Mouse (Mus musculus) liver, embryonic 13.5 days (tissue): ENCODE measurements around the gene Agap2. TPM values are rescaled to one million over a fixed set of nuclear protein-coding genes. Genes with fewer than 3 reads are reported as not detected.
"Not testable (repeated sequence)": the region's sequence is repeated elsewhere in the genome, so short reads cannot be mapped to it uniquely, and the experiment has no call there.

ENCODE experiments used
- ATAC-seq: fragments of 200-750 bp; cut with Nextera tagmentation; 2 replicates; pipeline ENCODE4 v1.8.0; 2017; ENCODE audit warnings: low read depth, mild to moderate bottlenecking, moderate number of reproducible peaks, moderate library complexity
- DNase-seq: peaks from one replicate; pipeline ENCODE4 v3.0.0; 2022
- H3K27ac ChIP-seq: fragments of 300-500 bp; sonication (generic); 2 replicates; pipeline ENCODE4 v1.5.1; 2015; ENCODE audit warnings: moderate library complexity, mild to moderate bottlenecking, inconsistent platforms
- H3K27me3 ChIP-seq: fragments of 300-500 bp; sonication (generic); 2 replicates; pipeline ENCODE4 v1.6.1; 2015; ENCODE audit warnings: mild to moderate bottlenecking, inconsistent platforms
- H3K36me3 ChIP-seq: fragments of 300-500 bp; sonication (generic); 2 replicates; pipeline ENCODE4 v1.6.1; 2015; ENCODE audit warnings: mild to moderate bottlenecking, inconsistent platforms
- H3K4me1 ChIP-seq: fragments of 300-500 bp; sonication (generic); replicated peaks from 2 replicates; pipeline ENCODE4 v1.6.1; 2015; ENCODE audit warnings: inconsistent platforms
- H3K4me2 ChIP-seq: fragments of 300-500 bp; sonication (generic); 2 replicates; pipeline ENCODE4 v1.6.1; 2015; ENCODE audit warnings: inconsistent platforms, mild to moderate bottlenecking, moderate library complexity
- H3K4me3 ChIP-seq: fragments of 300-500 bp; sonication (generic); replicated peaks from 2 replicates; pipeline ENCODE4 v1.5.1; 2015; ENCODE audit warnings: mild to moderate bottlenecking, inconsistent platforms
- H3K9ac ChIP-seq: fragments of 300-500 bp; sonication (generic); 2 replicates; pipeline ENCODE4 v1.6.1; 2015; ENCODE audit warnings: mild to moderate bottlenecking, inconsistent platforms
- H3K9me3 ChIP-seq: fragments of 300-500 bp; sonication (generic); replicated peaks from 2 replicates; pipeline ENCODE4 v1.6.1; 2016; ENCODE audit warnings: inconsistent platforms
- WGBS: fragments of 180-500 bp; shearing (Covaris S2); methylation state at CpG from one replicate; pipeline ENCODE4 v1.1.7; 2015; ENCODE audit not compliant: insufficient replicate concordance; 5-methylcytosine and 5-hydroxymethylcytosine counted together
- polyA plus RNA-seq: library from polyadenylated mRNA; unstranded; fragments of >200 nt; fragmentation: Nextera tagmentation; extraction: Ambion mirVana; gene quantifications from 2 replicates; pipeline ENCODE4 v1.2.1, GENCODE M21; 2015

Gene Agap2
- polyA plus RNA-seq, 1 experiment from 2014 or later: 0.41 TPM

DNA sequence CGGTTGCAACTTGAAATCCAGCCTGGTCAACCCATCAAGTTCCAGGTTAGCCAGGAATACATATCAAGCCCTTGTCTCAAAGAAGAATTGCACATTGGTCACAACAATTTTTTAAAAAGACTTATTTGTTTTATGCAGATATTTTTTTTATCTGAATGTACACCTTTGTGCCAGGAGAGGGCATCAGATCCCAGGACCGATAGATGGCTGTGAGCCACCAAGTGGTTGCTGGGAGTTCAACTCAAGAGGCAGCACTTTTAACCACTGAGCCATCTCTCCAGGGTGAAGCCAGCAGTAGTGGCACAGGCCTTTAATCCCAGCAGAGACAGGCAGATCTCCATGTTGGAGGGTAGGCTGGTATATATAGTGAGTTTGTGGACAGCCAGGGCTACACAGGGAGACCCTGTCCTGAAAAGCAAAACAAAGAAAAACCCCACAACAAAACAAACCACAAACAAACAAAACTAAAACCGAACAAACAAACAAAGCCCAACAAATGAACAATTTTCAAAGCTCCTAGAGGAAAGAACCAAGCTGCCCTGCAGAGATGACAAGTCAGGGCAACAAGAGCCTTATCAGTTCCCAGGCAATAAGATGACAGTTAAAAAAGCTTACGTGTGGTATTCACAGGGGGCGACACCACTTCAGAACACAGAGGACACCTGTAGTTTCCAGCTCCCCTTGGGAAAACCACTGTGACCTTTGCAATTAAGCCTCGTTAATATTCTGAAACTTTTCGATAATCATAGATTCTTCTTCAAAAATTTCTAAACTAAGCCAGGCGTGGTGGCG is 50.3 kb downstream of the Agap2 start:
- WGBS: 38% methylated on average over 9 of the region's 9 CpGs
- no peak overlapping the region for H3K9ac ChIP-seq
- no peak overlapping the region for H3K4me2 ChIP-seq
- no peaks in the 10 kb centered on the region for H3K36me3 ChIP-seq
- peaks cover 79% of the 10 kb centered on the region for H3K4me1 ChIP-seq
- H3K27ac ChIP-seq: peak overlapping the region; percentile 83
- no peak overlapping the region for H3K4me3 ChIP-seq
- H3K9me3 ChIP-seq: no peaks in the 10 kb centered on the region
- ATAC-seq (no peak), DNase-seq (no peak)
- no peaks in the 10 kb centered on the region for H3K27me3 ChIP-seq

DNA sequence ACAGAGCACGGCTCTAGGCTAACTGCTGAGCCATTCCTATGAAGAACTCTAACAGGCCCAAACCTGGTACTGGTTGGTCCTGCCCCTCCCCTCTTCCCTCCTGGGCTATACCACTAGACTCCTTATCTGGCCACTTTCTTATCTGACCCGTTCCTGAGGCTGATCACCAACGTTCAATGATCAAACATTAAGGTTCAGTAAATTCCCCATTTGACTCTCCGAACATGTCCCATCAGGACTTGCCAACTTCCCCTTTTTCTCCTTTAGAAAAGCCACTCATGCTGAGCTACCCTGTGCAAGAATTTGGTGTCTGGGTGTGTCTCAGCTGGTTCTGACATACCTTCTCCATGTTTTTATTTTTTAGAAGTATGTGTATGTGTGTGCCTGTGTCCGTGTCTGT is 51.5 kb downstream of the Agap2 start:
- Histone ChIP-seq H3K4me1 (peaks cover 72% of the 10 kb centered on the region), H3K27ac (peak overlapping the region; percentile 83), H3K4me2 (peak overlapping the region; percentile 21; the same call in 1 of the 2 replicates), H3K9ac (0 out of 2 replicates have a peak overlapping the region, but pooled peaks have one; percentile 35), H3K4me3 (no peak overlapping the region), H3K27me3 (no peaks in the 10 kb centered on the region), H3K9me3 (no peaks in the 10 kb centered on the region), H3K36me3 (no peaks in the 10 kb centered on the region)
- ATAC-seq (peak; percentile 40), DNase-seq (no peak)
- 20% methylated on average over 5 of the region's 5 CpGs for WGBS

- no peak overlapping the region for H3K4me3 ChIP-seq
- no peak for ATAC-seq
- no peak overlapping the region for H3K4me2 ChIP-seq
- no peaks in the 10 kb centered on the region for H3K9me3 ChIP-seq
- H3K4me1 ChIP-seq: peaks cover 60% of the 10 kb centered on the region
- peak overlapping the region; percentile 63 for H3K27ac ChIP-seq
- WGBS: 51% methylated on average over 7 of the region's 7 CpGs
- no peaks in the 10 kb centered on the region for H3K36me3 ChIP-seq
- H3K9ac ChIP-seq: peak overlapping the region; percentile 11; the same call in 1 of the 2 replicates
- H3K27me3 ChIP-seq: no peaks in the 10 kb centered on the region
- DNase-seq: no peak
Measured at GRCm38 (mm10) chr10:127127711-127128279, 52.7 kb downstream of the Agap2 start.

DNA sequence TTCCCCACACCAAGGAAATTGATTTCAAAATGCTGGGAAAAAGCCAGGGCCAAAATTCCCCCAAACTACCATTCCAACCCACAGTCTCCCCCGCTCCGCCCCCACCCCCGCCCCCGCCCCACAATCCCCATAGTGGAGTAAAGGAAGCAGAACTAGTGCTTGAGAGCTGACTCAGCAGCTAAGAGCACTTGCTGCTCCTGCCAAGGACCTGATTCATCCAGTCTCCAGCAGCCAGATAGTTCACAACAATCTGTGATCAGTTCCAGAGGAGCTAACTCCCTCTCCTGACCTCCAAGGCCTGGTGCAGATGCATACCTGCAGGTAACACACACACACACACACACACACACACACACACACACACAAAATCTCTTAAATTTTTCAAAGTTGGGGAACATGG is 54.3 kb downstream of the Agap2 start:
- WGBS: 51% methylated on average over 4 of the region's 4 CpGs
- peaks cover 47% of the 10 kb centered on the region for H3K4me1 ChIP-seq
- no peak overlapping the region for H3K4me2 ChIP-seq
- ATAC-seq (no peak), DNase-seq (no peak)
- H3K9me3 ChIP-seq: no peaks in the 10 kb centered on the region
- H3K36me3 ChIP-seq: no peaks in the 10 kb centered on the region
- no peaks in the 10 kb centered on the region for H3K27me3 ChIP-seq
- no peak overlapping the region for H3K9ac ChIP-seq
- H3K27ac ChIP-seq: no peak overlapping the region
- no peak overlapping the region for H3K4me3 ChIP-seq

DNA sequence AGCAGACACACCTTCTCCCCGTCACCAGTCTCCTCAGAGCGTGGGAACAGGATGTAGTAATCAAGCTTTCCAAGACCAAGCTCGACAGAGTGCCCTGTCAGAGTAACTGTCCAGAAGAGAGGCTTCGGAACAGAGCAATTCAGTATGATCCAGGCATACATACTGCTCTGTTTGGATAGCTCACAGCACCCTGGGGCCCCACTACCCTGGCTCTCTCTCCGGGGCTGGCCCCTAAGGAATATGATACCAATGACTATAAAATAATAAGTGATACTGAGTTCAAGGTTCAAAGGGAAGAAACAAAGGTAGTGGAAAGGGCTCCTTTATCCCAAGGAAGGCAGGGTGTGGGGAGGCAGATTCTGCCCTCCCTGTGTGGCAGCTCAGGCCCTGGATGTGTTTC is 57.4 kb downstream of the Agap2 start:
- Histone ChIP-seq H3K4me2 (no peak overlapping the region), H3K9me3 (no peaks in the 10 kb centered on the region), H3K36me3 (no peaks in the 10 kb centered on the region), H3K27ac (no peak overlapping the region), H3K27me3 (no peaks in the 10 kb centered on the region), H3K4me1 (peaks cover 47% of the 10 kb centered on the region), H3K9ac (no peak overlapping the region), H3K4me3 (no peak overlapping the region)
- ATAC-seq (no peak), DNase-seq (no peak)
- WGBS: 62% methylated on average over 5 of the region's 5 CpGs

DNA sequence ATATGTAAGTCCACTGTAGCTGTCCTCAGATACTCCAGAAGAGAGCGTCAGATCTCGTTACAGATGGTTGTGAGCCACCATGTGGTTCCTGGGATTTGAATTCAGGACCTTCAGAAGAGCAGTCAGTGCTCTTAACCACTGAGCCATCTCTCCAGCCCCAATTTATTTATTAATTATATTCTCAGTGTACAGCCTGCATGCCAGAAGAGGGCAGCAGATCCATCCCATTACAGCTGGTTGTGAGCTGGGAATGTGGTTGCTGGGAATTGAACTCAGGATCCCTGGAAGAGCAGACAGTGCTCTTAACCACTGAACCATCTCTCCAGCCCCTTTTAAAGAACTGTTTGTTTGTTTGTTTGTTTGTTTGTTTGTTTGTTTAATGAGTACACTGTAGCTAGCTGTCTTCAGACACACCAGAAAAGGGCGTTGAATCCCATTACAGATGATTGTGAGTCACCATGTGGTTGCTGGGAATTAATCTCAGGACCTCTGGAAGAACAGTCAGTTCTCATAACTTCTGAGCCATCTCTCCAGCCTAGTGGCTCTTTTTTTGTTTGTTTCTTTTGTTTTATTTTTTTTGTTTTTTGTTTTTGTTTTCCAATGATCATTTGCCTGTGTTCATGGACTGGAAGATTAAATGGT is 59.4 kb downstream of the Agap2 start:
- Histone ChIP-seq H3K27ac (peak overlapping the region; percentile 78), H3K4me1 (peaks cover 48% of the 10 kb centered on the region)
- not testable (repeated sequence) for H3K27me3 ChIP-seq, ATAC-seq, H3K4me3 ChIP-seq, DNase-seq, H3K4me2 ChIP-seq, H3K9ac ChIP-seq, H3K36me3 ChIP-seq, H3K9me3 ChIP-seq
- 75% methylated on average over 3 of the region's 3 CpGs for WGBS

- Histone ChIP-seq H3K27me3 (no peaks in the 10 kb centered on the region), H3K36me3 (no peaks in the 10 kb centered on the region), H3K9ac (peak overlapping the region; percentile 30; the same call in 1 of the 2 replicates), H3K9me3 (no peaks in the 10 kb centered on the region), H3K27ac (peak overlapping the region; percentile 78), H3K4me3 (no peak overlapping the region), H3K4me2 (peak overlapping the region; percentile 41), H3K4me1 (peaks cover 48% of the 10 kb centered on the region)
- ATAC-seq (peak; percentile 89), DNase-seq (peak; percentile 64)
- 19% methylated on average over 8 of the region's 8 CpGs for WGBS
Measured at GRCm38 (mm10) chr10:127135118-127135836, 60.2 kb downstream of the Agap2 start.

DNA sequence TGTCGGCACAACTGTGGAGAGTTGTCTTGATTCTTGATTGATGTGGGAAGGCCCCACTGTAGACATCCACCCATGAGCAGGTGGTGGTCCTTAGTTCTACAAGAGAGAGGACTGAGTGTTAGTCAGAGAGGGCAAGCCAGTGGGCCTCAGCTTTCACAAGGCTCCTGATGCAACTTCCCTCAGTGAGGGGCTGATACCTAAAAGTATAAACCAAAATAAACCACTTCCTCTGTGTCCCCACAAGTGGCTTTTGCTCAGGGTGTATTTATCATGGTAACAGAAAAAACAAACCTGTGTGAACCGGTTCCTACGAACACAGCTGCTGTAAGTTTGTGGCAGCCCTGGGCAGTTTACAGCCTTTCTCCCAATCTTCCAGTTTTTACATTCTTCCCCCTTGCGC is 61.4 kb downstream of the Agap2 start:
- no peaks in the 10 kb centered on the region for H3K27me3 ChIP-seq
- peaks cover 55% of the 10 kb centered on the region for H3K4me1 ChIP-seq
- no peak overlapping the region for H3K9ac ChIP-seq
- H3K9me3 ChIP-seq: no peaks in the 10 kb centered on the region
- H3K4me2 ChIP-seq: no peak overlapping the region
- peak overlapping the region; percentile 78 for H3K27ac ChIP-seq
- ATAC-seq (no peak), DNase-seq (no peak)
- no peak overlapping the region for H3K4me3 ChIP-seq
- 47% methylated on average over 4 of the region's 4 CpGs for WGBS
- no peaks in the 10 kb centered on the region for H3K36me3 ChIP-seq

- WGBS: 67% methylated on average over 3 of the region's 3 CpGs
- Histone ChIP-seq H3K4me1 (peaks cover 56% of the 10 kb centered on the region), H3K9ac (no peak overlapping the region), H3K9me3 (no peaks in the 10 kb centered on the region), H3K4me2 (no peak overlapping the region), H3K27ac (peak overlapping the region; percentile 34; the same call in 1 of the 2 replicates), H3K27me3 (no peaks in the 10 kb centered on the region), H3K36me3 (no peaks in the 10 kb centered on the region), H3K4me3 (no peak overlapping the region)
- ATAC-seq (no peak), DNase-seq (no peak)
Measured at GRCm38 (mm10) chr10:127137896-127138295, 62.8 kb downstream of the Agap2 start.

GRCm38 (mm10) chr10:127138328-127139141 is 63.5 kb downstream of the Agap2 start:
- no peak overlapping the region for H3K4me2 ChIP-seq
- no peaks in the 10 kb centered on the region for H3K36me3 ChIP-seq
- peak overlapping the region; percentile 56 for H3K27ac ChIP-seq
- H3K9ac ChIP-seq: no peak overlapping the region
- no peak for ATAC-seq
- no peak overlapping the region for H3K4me3 ChIP-seq
- DNase-seq: no peak
- H3K4me1 ChIP-seq: peaks cover 56% of the 10 kb centered on the region
- no peaks in the 10 kb centered on the region for H3K9me3 ChIP-seq
- 63% methylated on average over 18 of the region's 18 CpGs for WGBS
- no peaks in the 10 kb centered on the region for H3K27me3 ChIP-seq
